Mouse (Mus musculus) lung, postnatal 10 days (tissue): ENCODE measurements around the gene Xpo6.

Source experiments
- DNase-seq: peaks from one replicate; pipeline ENCODE4 v3.0.0; 2021

Xpo6 gene

DNA sequence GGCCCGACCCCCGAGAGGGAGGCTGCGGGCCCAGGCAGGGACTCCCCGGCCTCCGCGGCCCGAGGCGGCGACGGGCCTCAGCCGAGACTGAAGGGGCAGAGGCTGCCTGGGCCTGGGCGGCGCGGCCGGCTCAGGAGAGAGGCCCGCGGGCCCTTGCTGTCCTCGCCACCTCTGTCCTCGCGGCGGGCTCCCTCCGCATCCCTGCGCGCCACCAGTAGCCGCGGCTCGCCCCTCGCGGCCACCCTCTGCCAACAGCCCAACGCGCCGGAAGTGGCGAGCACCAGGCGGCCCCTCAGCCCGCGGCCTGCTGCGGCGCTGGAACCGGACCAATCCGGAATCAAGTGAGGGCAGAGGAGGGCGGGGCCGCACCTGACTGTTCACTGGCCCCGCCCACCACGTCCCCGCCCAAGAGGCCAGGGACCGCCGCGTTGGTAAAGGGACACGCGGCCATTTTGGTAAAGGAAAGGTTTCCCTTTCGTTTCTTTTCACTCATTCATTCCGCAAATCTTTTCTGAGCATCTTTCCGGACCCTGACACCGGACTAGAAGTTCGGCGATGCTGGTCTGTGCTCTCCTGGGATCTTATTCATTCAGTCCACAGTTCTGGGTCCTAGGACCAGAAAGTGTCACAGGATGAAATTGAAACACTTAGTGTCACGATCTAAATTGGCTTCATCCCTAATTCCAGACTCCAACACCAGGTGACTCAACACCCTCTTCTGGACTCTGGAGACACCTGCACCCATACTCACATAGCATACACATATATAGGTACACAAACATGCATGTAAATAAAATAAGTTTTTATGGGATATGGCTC is at the start of gene Xpo6:
Xpo6 (minus strand) TSS at position 324 of the 819 bp plus-strand sequence.
- DNase-seq = peak; percentile 98

DNA sequence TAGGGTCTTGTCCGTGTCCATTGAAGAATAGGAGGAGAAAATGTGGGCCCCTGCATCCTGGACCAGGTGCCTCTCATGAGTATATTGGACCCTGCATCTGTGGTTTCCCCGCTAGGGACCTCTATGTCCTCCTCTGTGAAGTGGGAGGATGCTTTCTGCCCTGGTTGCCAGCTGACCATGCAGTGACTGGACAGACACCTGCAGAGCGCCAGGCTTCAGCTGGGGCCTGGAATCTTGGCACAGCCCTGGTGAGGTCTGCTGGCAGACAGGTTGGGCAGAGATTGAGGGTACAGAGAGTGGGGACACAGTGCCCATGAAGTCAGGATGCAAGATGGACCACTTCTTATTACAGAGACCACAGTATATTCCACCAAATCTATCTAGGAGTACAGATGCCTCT is 49.7 kb upstream of the Xpo6 start:
- no peak for DNase-seq

DNA sequence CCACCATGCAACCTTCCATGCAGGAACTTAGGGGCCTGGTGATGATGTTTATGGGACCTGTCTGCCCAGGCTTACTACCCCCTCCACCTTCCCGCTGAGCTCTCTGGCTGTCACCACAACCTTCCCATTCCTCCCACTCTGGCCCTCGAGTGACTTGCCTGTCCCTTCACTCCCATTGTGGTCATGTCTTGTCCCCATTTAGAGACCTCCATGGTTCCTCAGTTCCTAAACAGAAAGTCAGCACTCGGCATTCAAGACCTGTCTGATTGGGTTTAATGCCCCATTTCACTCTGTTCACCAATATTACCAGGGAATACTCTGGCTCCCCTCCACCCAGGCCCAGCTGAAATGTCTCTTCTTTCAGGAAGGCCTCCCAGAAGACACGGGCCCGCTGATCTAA is 48.8 kb upstream of the Xpo6 start:
- DNase-seq = no peak

DNA sequence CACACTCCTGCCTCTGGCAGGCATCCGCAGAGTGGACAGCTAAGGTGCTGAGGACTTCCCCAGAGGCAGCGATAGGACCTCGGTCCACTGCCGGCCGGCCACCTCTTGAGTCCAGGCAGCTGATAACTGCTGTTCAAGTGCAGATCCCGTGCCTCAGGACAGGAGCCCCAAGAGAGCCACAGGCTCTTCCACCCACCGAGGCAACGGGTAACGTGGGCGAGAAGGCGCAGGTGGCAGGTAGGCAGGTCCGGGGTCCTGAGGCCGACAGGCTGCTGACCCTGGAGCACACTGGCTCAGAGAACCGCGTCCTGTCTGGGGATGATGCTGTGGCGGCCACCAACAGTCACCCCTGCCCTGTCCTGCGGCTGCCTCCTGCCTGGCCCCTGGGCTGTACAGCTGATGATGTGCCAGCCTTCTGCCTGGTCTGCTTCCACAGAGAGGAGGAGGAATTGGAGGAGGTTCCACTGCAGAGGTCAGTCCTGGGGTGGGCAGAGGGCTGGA is 48.4 kb upstream of the Xpo6 start:
- DNase-seq = no peak

DNA sequence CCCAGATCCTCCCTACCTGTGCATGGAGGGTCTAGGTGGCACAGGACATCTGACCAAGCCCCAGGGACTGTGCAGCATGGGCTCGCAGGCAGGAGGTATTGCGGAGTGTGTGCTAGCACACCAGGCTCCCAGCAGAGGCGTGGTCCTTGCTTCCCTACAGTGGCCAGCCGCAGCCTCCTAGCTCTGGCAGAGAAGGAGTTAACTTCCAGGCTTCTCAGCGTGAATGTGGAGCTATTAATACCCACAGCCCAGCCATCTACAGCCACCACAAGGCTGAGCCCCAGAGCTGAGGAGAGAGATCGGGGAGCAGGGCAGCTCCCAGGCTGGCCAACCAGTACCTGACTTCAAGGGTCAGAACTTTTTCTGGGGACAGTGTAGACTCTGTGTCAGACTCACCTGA is 47.8 kb upstream of the Xpo6 start:
- DNase-seq = no peak

DNA sequence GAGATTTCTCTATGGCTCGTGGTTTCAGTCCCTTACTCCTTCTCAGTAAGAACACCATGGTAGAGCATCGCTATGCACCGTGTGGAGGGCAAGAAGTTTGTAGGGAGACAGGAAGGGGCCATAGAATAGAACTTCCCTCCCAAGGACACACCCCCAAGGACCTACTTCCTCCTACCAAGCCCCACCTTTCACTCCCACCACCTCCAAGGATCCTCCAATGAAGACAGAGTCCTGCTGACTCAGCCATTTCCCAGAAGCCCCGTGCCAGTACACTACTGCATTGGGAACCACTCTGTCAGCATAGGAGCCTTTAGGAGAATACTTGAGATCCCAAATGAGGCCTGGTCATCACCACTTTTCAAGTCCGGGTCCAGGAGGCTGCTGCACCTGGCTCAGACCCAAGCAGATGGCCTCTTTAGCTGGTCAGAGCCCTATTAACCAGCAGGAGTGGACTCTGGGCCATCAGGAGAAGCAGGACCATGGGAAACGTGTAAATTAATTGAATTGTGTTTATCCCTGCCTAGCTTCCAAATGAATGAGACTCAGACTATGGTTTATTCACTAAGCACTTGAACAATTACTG is 44.0 kb upstream of the Xpo6 start:
- no peak for DNase-seq

DNA sequence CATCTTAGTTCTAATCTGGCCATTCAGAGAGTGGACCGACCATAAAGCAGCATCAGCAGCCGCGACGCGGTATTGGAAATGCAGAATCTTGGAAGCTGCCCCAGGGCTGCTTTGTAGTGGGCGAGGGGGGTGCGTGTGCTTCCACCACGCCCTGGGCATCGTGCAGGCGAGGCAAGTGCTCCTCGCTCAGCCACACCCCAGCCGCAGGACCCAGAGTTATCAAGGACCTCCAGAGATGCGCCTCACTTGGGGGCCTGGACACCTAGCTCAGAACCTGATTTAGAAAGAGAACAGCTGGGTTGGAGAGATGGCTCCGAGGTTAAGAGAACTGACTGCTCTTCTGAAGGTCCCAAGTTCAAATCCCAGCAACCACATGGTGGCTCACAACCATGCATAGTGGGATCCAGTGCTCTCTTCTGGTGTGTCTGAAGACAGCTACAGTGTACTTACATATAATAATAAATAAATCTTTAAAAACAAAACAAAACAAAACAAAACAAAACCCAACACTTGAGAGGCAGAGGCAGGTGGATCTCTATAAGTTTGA is 40.6 kb upstream of the Xpo6 start:
- DNase-seq = no peak

DNA sequence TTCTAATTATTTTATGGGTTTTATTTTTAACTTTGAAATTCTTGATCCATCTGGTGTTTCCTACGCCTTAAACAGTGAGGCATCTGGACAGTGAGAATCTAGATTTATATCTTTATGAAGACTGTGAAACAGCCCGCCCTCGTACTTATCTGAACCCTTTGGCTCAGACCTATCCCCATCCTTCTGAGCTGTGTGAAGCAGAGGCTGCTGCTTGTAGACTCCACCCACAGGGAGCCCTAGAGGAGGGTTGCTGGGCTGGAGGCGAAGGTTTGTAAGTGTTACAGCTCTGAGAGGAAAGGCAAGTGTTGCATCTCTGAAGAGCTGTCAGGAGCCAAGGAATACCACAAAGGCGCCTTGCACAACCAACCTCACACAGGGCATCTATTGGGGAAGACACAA is 36.5 kb upstream of the Xpo6 start:
- no peak for DNase-seq

DNA sequence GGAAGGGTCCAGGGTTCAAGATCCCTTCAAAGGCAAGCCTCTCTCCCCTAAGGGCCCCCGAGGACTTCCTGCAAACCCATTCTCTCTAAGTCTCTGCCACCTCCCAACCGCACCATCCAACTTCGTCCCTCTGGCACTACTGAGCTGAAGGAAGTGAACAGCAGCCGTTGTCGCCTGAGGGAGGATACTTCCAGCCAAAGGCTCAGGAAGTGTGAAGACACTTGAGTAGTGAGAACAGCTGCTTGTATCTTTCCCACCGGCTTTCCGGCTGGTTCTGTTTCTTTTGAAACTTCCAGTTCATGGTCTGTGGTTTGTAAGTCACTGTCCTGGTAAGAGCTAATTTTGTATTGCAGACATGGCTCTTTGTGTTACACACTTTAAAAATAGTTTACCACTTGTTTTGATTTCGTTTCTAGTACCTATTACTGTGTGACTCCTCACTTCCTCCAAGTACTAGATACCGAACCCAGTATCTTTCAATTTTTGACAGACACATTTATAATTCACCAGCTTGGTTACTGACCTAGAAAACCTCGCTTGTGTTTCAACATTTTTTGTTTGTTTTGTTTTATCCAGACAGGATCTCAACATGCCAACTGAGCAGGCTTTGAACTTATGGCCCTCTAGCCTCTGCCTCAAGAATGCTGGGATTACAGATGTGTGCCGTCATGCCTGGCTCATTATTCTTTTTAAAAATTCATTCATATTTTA is 35.9 kb upstream of the Xpo6 start:
- DNase-seq = peak; percentile 13

DNA sequence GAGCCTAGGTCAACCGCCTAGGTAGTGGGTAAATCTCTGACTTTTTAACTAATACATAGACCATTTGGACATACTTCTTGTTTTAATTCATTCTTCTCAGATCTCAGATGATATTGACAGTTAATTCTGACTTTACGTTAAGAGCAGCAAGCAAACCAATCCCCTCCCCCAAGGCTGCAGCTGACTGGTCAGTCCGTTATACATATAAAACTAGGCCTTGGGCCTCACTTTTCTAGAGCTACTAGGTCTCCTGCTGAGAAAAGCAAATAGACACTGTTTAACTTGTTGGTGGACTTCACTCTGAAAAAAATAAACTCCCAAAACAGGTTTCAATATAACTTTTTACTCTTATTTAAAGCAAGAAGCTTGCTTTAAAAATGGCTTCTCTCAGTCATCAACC is 34.3 kb upstream of the Xpo6 start:
- no peak for DNase-seq

DNA sequence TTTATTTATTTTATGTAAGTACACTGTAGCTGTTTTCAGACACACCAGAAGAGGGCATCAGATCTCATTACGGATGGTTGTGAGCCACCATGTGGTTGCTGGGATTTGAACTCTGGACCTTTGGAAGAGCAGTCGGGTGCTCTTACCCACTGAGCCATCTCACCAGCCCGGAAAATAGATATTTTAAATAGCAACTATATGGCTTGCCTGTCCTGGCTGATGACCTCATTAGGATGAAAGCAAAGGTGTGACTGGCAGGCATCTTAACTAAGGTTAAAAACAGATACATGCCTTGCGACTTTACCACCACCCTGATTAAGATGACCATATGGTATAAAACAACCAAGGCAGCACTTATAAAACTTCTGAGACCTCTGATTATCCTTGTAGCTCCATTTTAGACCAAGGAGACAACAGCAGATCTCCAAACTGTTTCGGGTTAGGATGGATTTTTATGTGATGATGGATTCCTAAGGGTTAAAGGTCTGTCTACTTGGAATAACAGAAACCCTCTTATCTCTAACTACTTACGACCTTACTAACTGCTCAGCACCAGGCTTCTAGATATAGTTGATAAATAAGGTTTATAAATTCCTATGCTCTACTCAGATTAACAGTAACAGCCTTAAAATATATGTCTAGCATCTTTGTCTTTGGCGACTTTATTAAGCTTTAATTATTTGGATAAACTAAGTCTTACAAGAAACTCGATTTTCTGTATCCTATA is 32.2 kb upstream of the Xpo6 start:
- DNase-seq = no peak

DNA sequence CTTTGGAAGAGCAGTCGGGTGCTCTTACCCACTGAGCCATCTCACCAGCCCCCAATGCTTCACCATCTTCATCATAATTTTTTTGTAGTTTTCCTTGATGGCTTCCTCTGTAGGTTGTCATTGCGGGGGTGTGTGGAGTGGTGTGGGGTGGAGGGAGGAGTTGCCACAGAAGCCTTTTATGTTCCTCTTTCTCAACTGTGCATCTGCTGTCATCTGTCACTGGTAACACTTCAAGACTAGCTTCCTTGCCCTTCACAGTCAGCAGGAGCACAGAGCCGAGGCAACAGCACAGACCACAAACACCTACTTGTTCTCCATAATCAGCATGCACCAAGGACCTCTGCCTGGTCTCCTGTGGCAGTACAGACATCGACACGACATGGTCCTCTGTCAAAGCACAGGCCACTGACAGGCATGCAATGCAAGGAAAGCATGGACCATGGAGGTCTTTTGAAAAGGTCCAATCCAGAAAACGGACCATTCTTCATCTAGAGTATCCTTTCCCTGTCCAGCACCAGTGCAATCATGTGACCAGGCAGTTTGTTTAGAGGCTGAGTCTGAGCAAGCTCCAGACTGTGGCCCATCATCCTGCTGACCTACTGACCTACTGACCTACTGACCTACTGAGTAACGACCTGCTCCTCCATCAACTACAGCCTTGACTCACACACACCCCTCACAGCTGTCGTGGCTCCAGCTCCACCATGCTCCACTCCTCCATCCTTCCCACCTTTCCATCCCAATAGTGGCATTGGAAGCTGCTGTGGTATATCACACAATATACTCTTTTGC is 30.3 kb upstream of the Xpo6 start:
- DNase-seq = peak; percentile 5

DNA sequence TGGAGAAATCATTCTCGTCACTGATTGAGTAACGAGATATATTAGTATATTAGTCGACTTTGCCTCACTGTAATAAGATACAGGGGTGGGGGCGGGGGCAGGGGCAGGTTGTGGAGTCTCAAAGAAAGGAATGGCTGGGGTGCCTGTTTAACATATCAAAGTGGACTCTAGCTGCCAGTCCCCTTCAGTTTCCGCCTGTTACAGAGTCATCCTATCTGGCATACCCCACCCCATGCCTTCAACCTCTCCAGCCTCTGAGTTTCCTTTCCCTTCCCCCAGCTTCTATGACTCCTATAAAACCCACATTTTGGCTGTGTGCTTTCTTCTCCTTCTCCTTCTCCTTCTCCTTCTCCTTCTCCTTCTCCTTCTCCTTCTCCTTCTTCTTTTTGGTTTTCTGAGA is 25.8 kb upstream of the Xpo6 start:
- no peak for DNase-seq

DNA sequence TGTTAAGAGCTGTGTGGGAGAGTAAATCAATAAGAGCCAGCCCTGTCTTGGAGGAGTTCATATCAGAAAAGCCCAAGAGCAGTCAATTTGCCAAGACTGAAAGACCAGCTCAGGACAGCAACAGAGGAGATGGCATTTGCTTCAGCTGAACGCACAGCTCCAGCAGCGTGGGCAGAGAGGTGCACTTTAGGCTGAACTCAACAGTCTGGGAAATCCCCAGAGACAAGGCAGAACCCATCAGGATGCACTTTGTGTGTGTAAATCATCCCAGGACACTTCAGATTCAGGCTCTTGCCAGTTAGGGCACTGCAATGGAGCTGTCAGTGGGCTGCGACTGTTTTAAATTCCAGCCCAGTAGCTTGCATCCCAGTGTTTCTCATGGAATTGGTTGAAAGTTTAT is 22.5 kb upstream of the Xpo6 start:
- no peak for DNase-seq

DNA sequence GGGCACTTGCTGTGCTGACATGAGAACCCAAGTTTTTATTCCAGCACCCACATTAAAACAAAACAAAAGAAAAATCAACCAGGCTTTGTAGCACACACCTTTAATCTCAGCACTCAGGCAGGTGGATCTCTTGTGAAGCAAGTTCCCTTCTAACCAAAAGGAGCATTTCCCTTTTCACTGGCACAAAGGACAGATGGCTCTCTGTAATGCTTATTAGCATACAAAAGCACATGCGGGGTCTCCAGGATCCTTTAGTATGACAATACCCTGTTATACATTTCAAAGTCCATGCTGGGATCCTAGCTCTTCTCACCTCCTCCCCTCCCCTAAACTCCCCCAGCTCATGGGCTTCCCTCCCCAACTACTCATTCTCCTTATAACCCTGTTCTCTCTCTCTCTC is 20.3 kb upstream of the Xpo6 start:
- DNase-seq = no peak

DNA sequence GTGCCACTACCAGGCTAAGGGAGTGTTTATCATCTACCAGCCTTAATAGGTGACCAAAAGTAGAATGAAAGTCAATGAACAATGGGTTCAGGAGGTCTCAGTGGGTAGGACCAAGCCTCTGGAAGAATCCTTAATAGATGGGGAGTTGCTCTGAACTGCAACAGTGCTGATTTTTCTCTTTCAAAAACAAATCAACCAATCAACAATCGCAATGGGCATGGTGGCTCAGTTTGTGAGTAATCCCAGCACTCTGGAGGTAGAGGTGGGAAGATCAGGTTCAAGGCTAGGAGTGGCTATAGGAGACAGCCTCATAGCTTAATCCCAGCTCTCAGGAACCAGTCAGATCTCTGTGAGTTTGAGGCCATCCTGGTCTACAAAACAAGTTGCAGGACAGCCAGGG is 18.0 kb upstream of the Xpo6 start:
- no peak for DNase-seq

DNA sequence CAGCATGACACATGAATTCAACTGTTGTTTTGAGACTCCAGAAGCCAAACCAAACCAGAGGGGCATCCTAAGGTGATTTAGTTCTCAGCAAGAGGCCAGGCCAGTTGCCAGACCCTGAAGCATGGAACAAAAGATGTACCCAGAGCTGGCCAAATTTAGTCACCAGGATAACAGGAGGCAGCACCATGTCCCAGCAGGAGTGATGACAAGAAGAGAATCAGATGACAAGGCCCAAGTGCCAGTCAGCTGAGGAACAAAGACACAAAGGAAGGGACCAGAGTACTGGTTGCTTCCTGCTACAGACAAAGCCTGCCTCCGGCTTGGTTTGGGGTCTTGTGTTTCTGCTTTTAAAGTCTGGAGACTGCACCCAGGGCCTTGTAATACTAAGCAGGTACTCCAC is 16.6 kb upstream of the Xpo6 start:
- DNase-seq = no peak

DNA sequence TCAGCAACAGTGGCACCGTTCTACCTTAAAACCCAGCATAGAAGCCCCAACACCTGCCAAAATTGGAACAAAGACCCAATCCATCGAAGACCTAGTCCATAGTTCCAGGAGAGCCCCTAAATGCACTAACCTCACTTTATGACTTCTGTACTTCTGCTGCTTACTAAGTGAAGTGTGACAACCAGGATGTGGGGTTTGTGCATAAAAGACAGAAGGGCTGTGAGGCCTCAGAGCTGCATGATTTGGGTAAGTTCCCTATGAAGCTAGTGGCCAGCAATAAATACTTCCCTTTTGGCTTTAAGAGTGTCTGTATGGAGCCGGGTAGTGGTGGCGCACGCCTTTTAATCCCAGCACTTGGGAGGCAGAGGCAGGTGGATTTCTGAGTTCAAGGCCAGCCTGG is 10.6 kb upstream of the Xpo6 start:
- DNase-seq = no peak

DNA sequence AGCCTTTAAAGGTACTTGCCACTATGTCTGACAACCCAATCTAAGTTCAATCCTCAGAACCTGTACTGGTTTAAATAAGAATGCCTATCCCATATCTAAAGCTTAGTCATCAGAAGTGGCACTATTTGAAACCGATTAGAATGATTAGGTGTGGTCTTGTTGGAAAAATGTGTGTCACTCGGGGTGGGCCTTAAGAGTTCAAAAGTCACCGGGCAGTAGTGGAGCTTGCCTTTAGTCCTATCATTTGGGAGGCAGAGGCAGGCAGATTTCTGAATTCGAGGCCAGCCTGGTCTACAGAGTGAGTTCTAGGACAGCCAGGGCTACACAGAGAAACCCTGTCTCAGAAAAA is 670 bp upstream of the Xpo6 start:
- no peak for DNase-seq

DNA sequence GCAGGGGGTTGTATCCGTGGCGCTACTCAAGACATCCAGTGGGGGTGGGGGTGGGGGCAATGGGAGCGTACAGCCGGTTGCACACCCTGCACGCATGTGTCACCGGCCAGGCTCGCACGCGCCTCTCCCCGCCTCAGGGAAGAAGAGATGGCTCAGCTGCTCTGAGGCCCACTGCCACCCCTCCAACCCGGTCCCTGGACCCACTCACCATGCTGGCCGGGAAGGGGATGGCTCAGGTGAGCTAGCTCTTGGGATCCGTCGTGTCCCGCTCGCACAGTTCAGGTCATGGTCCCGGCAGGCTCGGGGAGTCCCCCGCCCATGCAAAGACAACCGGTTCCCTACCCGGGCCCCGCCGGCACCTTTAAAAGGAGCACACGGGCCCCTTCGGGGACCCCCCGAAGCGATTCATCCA is 604 bp downstream of the Xpo6 start:
- peak; percentile 51 for DNase-seq

DNA sequence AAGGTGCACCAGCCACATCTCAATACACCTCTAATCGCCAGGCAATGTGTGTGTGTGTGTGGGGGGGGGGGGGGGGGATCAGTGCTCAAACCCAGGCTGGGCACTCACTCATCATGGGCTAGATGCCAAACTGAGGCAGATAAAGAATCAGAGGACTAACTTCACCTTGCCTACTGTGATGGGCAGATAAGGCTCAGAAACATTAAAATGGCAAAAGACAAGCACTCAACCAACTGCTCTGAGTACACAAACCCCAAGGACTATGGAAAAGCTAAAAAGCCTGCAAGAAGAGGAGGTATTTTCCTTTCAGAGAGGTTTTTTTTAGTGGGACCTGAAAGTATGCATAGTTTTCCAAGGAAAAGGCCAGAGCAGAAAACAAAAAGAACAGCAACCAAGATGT is 1.4 kb downstream of the Xpo6 start:
- no peak for DNase-seq

DNA sequence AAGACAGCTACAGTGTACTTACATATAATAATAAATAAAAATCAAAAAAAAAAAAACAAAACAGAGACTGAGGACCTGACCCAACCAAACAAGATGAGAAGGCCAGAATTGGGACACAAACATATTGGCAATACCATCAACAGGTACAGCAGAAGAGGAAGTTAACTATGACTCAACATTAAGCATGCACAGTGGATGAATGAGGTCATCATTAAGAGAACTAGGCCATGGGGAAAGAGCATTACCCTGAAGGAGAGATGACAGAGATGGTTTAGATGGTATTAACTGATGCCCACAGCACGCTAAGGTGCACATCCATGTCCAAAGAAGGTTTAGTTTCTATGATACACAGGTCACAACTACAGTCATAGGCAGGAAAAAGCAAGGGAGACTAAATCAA is 6.1 kb downstream of the Xpo6 start:
- no peak for DNase-seq
